Mouse (Mus musculus) retina, postnatal 7 days (tissue): ENCODE measurements at regions not wholly inside any gene's neighbourhood (a gene's known extent, or its start where the extent isn't known, plus 50 kb on each side); places are given as distances from the start of the nearest gene placed in this dataset.
A peak's percentile ranks its signal among the peaks of the same experiment; 100 is the strongest.

Source experiments
- DNase-seq: peaks from one replicate; pipeline ENCODE4 v3.0.0-alpha.2; 2012; ENCODE audit warnings: low read depth, low spot score

DNA sequence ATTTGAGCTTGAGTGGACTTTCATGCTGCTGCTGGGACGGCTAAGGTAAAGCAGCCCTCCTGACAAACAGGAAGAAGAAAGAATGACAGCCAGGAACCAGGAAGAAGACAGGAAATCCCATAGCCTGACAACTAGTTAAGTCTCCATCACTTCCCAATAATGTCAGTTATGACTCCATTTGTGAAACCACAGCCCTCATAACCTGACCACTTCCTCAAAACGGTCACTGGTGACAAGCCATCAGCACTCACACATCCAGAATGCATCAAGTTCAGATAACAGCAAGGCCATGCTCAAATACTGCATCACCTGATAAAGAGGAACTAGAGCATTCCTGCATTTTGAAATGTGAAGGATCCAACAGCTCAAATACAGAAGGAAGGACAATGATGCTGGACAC lies 288.3 kb downstream of the Zfp706 start:
- DNase-seq = no peak

DNA sequence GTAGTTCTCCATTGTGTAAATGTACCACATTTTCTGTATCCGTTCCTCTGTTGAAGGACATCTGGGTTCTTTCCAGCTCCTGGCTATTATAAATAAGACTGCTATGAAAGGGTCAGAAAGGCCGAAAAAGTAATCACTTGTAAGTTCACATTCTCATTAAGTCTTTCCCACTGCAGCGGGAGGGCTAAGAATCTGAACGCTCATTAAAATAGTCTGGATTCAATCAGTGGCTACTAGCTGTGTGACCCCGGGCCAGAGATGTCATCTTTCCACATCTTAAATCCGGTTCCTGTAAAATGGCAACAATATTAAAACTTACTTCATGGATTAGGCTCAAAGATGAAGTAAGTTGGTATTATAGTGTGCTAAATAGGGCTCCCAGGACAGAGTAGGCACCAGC lies 289.7 kb downstream of the Zfp706 start:
- DNase-seq = no peak

DNA sequence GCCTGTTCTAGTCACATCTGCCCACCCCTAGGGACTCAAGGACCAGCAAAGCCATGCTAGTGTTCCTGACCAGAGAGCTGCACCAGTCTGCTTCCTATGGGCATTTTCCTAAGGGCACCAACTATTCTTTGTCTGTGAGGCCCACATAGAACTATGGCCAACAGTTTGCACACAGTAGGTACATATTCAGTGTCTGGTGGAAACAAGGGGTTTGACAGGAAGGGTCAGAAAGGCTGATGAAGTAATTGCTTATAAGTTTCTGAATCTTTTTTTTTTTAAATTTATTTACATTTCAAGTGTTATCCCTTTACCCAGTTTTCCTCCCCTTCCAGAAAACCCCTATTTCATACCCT lies 290.9 kb downstream of the Zfp706 start:
- DNase-seq = no peak

DNA sequence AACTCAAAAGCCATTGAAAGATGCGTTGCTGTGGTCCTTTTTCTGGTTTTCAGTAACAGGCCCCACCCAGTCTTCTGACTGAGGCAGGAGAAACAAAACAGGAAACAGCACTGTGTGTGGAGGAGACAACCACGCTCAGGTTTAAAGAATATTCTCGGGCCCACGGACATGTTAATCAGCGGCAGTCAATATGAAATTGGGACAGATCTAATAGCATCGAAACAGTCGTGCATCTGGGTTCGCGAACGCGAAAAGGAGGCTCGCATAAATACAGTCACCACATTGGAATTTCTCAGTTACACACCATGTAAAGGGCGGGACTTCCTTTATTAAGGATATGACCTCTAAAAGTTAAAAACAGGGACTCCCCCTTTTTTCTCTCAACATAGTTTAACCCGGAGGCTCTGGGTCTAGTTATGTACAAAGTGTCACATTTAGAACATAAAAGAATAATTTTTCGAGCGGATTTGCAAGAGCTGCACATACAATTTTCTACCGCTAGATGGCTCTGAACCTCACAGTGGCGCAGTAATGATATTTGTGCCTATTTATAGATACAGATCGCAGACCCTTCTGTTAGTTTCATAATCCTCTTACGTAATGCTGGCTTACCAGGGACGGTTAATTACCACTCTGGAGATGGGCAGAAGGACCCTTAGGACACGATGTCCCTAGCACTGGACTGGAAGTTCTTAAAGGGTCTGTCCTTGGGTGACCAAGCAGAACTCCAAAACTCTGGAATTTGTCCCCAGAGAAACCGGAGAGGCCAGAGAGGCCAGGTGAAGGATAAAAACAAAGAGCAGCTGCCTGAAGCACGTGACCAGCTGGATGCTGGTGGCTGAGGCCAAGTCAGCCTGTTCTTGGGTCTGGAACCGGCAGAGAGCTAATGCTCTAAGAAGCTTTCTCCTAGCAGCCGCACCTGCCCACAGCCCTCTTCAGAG lies 291.6 kb downstream of the Zfp706 start:
- DNase-seq = peak; percentile 78

GRCm38 (mm10) chr15:36715159-36715558 lies 292.4 kb downstream of the Zfp706 start:
- DNase-seq = no peak

DNA sequence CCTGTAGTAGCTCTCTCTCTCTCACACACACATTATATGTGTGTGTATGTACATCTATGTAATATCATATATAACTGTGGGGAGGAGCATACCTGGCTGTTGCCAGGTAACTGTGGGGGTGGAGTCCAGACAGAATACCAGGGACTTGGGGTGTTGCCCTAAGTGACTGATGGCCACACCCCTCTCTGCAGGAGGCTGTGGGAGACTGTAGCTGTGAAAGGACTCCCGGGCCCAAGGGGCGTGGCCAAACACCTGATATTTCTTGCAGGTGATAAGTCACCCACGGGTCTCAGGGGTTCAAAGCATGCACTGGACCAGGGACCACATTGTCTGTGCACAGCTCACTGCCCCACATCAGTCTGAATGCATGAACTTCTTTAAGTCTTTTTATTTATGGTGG lies 297.8 kb downstream of the Zfp706 start:
- DNase-seq = no peak

GRCm38 (mm10) chr15:36708471-36708870 lies 299.1 kb downstream of the Zfp706 start:
- peak; percentile 70 for DNase-seq

DNA sequence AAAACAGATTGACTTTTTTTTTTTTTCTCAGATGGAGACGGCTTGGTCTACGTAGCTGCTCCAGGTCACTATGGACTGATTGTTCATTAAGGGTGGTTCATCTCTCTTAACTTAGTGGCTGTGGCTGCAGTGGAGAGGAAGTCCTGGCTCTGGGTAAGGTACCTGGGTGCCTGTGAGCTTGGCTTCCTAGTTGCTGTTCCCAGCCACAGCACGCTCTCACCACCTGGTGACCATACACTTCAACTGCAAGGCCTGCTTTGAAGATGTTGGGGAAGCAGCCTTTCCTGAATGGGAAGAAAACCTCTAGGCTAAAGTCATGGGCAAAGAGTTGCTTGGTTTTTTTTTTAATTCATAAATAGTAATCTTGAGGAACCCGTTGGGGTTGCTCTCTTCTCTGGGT lies 301.6 kb downstream of the Zfp706 start:
- no peak for DNase-seq

DNA sequence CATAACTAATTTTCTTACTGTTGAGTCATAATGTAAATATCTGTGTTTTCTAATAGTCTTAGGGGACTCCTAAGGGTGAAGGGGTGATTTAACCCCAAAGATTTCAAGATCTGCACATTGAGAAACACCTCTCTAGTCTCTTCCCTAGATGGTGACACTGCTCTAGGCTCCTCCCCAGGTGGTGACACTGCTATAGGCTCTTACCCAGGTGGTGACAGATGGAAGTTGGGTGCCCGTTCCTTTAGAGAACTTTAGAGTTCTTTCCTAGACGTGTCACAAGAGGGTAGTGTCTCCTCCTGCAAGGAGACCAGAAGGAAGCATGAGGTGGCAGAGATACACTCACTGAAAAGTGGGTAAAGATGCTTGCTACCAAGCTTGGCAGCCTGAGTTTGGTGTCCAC lies 302.2 kb downstream of the Zfp706 start:
- DNase-seq = no peak

DNA sequence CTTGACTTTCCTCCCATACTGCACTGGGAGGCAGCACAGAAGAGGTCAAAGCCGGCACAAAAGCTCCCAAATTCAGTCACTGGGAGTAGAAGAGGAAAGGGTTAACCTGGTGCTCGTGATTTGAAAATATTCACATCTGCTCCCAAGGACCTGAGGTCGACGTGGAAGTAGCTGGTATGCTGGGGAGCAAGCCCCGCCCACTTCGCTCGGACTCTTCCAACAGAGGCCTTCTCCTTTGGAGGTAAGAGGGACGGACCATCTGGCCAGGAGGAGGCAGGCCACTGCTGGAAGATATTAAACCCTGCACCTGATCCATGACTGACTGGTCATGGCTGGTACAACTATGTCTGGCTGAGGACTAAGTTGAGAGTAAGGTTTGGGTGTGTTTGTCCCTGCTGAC lies 305.7 kb downstream of the Zfp706 start:
- no peak for DNase-seq

DNA sequence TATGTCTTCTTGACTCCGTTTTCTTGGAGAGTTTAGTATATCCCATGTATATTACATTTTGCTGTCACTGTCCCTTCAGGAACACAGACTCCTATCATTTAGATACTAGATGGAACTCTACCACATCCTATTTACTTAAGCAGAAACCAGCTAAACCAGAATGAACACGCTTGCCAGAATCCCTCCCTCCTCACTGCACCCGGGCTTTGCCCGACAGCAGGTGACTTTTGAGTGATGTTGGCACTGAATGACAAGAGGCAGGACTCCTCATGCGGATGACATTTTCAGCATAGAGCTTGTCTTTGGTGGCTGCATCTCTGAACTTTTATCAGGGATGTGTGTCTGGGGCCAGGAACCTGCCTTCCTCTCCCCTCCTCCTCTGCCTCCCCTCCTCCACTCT lies 307.4 kb downstream of the Zfp706 start:
- DNase-seq = no peak

GRCm38 (mm10) chr15:36695199-36696129 lies 312.1 kb downstream of the Zfp706 start:
- DNase-seq = no peak

GRCm38 (mm10) chr15:36691002-36691652 lies 316.4 kb downstream of the Zfp706 start:
- no peak for DNase-seq

DNA sequence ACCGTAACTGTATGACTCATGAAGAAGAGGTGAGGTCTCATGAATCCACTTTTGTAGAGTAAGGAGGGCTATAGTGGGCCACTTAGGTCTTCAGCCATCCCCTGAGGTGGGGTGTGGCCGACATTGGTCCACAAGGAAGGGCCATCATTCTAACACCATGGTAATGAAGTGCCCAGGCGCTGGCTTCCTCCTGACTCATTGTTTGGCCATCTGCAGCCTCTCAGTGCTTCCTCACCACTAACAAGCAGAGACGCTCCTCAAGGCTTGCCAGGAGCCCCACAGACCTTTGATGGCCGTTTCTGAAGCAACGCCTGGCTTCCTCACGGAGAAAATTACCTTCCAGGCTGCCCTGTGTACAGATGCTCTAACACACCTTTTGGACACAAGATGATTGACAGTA lies 317.7 kb downstream of the Zfp706 start:
- no peak for DNase-seq

GRCm38 (mm10) chr15:36689301-36689700 lies 318.3 kb downstream of the Zfp706 start:
- no peak for DNase-seq

DNA sequence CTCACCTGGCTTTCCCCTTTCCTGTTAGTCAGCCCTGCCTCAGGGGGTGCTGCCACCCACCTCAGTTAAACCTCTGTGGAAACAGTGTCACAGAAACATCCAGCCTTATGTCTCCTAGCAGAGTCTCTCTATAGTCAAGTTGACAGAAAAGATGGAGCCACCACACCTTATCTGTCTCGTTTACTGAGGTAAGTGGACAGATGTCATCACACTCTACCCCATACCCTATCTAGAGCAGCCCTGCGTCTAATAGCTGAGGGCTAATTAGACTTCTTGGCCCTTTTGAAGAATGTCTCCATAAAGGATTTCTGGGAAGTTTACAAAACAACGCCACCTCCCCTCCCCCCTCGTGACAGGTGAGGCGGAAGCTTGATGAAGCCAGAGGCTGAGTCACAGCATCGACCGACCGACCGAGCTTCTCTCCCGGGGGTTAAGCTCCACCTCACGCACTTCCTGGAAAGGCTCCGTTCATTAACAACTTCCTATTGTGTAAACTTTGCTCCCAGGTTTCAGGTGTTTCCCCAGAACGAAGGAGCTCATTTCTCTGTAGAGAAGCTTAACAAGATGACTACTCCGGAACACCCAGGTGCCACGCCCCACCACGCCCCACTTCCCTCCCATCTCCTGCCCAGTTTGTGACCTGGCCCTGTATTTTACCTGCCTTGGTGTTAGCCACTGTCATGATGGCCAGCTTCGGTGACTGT lies 319.4 kb downstream of the Zfp706 start:
- no peak for DNase-seq

DNA sequence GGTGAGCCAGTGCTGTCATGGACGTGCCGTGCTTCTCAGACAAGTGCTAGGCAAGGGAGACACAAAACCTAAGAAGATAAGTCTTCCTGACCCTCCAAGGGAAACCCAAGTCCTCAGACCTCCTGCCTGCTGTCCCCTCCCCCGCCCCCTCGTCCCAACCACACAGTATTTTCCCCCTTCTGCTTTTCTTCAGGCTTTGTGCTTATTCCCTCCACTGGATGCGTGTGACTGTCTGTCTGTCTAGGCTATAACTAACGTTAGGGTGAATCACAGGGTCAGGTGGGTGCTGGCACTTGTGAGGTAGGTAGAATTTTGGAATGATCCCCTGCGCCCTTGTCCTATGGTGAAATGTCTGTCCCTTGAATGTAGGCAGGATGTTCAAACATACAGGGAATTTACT lies 322.9 kb downstream of the Zfp706 start:
- no peak for DNase-seq

DNA sequence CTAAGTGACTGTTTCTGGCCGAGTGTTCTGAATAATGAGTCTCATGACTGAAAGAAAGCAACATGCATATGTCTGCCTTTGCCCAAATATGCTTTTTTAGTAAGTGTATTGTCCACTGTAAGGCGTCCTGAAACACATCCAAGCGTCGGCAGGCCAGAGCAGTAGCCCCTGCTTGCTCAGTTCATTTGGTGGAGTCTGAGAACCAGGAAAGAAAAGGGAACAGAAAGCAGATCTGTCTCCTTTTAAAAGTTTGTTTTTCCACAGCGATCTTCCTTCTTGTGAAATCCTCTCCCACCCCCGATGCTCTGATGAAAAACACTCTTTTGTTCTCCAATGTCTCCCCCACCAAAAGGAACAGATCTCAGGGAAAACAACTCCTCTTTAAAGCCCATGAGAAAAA lies 324.7 kb downstream of the Zfp706 start:
- no peak for DNase-seq

DNA sequence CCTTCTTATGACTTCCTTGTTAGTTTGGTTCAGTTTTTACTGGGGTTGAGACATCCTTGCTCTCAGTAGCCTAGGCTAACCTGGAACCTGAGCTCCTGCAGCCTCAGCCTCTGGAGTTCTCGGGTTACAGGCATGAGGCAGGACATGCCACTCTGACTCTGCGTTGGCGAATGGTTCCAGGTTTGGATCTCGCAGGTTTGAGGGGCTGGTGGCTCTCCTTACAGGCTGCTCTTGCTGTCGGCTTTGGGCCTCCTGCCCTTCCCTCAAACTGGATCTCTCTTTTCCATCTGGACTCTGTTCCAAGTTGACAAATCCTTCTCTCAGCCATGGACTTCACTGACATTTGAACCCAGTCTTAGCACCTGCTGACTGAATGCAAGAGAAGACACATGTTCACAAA lies 325.4 kb downstream of the Zfp706 start:
- DNase-seq = no peak

DNA sequence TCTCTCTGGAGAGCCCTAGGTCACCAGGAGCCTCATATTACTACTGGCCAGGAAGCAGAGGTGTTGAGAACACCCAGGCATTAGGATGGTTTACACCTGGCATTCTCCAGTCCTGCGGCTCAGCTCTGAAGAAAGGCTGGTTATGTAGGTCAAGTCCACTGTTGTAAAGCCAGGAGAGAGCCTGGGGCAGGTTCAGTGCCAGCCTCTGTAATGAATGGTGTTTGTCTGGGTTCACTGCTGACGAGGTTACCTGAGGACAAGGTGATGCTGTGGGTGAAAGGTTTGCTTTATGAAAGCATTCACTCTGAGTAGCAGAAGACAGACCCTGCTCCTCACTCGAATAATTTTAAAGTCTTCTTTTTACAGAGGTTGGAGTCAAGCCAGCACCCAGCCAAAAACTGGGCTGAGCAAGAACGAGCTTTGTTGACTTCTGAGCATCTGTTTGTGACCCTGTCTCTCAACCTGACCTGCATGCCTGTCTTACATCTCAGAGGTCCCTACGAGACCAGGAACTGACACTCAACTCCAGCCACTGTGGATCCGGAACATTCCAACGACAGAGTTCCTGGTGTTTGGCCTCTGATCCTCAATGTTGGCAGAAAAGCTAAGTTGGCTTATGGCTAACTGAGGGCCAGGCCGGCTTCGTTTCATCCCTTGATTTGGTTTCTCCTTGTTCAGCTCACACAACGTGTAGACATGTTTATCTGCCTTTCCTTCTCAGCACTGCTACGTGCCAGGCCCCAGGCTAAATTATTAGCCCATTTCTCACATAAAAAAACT lies 327.0 kb downstream of the Zfp706 start:
- DNase-seq = no peak

DNA sequence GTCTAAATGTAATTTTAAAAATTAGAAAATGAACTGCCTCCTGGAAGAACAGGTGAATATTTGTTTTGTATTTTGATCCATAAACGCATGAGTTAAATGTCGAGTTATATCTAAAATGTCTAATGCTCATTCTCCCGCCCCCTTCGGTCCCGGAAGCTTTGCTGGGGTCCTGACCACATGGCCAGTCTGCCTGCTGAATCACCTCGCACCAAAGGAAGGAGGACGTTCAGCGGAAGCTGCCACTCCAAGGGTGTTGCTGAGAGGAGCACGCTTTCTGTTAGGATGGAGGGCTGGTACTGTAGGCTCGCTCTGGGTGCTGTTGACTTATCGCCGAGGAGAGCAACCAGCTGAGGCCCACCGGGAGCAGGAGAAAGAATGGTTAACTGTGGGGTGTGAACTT lies 328.0 kb downstream of the Zfp706 start:
- no peak for DNase-seq
